Mouse (Mus musculus) thymus, postnatal 14 days (tissue): ENCODE data around the gene Commd7.

Source experiments
- DNase-seq: peaks from one replicate; pipeline ENCODE4 v3.0.0; 2021

Commd7 gene

DNA sequence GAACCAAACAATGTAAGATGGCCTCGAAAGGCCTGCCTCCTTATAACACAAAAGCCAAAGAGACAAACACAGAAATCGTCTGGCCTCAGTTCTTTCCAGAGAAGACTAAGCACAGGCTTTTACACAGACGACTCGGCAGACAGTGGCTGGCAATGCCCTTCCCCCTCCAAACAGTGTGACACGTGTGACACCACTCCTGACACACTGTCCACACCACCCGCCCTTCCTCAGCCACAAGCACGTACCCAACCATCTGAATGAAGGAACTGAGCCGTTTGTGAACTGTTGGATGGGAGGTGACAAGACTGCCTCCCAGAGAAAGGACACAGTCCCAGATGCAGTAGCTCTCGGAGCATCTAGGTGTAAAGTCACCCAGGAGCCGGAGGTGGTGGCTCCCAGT lies 13.7 kb downstream of the Commd7 start:
- DNase-seq = no peak

DNA sequence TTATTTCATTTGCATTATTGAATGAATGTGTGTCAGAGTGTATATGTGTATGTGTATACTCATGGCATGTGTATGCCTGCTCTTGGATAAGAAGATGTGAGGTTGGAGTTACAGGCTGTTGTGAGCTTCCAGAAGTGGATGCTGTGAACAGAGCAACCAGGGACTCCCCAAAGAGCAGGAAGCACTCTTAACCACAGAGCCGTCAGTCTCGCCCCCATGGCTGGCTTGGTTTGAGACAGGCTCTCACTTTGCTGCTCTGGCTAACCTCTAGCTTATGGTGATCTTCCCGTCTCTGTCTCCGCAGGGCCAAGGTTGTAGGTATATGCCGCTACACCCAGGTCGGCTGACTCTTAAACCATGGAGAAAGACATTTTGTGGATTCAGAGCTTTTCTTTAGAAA lies 14.1 kb downstream of the Commd7 start:
- no peak for DNase-seq

DNA sequence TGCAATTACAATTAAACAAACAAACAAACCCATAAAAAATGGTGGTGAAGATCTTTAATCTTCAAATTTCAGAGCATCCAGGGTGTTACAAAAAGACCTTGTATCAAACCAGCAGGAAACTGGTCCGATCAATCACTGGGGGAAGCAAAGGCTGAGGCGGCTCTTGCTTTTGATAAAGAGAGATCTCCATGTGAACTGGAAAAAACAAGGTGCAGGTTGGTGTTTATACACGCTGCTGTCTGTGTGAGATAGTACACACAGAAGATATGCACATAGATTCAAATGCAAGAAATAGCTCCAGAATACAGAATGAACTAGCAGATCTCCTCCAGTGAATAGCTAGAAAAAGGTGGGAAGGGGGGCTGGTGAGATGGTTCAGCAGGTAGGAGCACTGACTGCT lies 15.7 kb downstream of the Commd7 start:
- no peak for DNase-seq

- DNase-seq = no peak
Measured at GRCm38 (mm10) chr2:153612594-153613281, 19.8 kb downstream of the Commd7 start.

GRCm38 (mm10) chr2:153611743-153612142 lies 20.8 kb downstream of the Commd7 start:
- no peak for DNase-seq

DNA sequence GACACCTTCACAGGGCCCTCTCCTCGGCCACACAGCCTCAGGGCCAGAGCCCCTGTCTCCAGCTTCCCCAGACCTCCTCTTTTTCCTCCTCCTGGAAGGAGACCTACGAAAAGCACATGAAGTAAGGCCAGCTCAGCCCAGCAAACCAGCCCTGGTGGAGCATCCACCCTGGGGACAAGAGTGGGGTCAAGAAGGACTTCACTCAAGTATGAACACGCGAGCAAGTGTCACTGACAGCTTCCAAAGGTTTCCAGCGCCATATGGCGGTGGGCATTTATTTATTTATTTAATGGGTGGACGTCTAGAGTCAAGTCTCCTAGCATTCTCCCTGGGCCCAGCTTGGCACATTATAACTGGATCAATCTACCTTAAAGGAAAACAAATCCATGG lies 21.3 kb downstream of the Commd7 start:
- DNase-seq = no peak

DNA sequence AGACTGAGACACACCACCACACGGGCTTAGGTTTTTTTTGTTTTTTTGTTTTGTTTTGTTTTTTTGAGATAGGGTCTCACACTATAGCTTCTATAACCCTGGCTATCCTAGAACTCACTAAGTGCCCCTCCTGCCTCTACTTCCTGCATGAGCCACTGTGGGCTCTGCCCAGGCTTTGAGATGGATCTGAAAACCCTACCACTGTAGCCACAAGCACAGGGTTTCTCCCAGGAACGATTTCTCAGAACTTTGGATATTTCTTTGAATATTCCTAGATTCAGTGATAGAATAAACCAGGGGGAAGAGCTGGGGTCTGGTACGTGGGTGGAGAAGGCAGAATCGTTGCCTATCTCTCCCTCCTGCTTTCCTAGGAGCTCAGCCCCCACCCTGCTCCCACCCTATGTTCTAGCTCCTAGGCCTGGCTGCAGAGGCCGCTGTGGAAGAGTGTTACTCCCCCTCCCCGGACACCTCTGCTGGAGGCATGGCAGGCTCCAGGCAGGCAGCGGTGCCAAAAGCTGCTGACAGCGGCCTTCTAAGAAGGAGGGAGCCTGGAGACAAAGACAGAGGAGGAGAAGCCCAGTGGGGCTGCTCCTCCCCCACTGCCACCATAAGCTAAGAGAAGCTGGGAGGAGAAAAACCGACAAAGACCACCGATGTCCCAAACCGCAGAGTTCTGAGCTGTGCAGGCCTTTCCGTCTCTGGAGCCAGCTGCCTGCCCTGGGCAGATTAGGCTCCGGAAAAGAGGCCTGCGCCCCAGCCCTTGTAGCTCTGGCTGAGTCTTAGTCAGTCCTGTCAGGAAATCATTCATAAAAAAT lies 21.9 kb downstream of the Commd7 start:
- no peak for DNase-seq

GRCm38 (mm10) chr2:153609548-153609947 lies 23.0 kb downstream of the Commd7 start:
- peak; percentile 75 for DNase-seq

DNA sequence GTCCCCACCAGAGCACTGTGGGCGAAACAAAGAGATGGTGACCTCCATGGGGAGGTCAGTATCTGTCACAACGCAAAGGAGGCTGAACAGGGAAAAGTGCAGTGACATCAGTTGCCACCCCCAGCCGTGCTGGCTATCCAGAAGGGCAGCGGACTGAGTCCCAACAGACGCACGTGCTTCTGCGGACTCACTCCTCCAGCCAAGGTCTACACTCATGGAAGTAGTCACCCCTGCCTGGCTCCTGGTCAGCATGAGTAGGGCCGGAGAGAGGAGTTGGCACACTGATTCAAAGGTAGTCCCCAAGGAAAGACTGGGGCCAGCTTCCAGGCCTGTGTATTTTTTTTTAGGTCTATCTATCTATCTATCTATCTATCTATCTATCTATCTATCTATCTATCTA lies 23.5 kb downstream of the Commd7 start:
- no peak for DNase-seq

DNA sequence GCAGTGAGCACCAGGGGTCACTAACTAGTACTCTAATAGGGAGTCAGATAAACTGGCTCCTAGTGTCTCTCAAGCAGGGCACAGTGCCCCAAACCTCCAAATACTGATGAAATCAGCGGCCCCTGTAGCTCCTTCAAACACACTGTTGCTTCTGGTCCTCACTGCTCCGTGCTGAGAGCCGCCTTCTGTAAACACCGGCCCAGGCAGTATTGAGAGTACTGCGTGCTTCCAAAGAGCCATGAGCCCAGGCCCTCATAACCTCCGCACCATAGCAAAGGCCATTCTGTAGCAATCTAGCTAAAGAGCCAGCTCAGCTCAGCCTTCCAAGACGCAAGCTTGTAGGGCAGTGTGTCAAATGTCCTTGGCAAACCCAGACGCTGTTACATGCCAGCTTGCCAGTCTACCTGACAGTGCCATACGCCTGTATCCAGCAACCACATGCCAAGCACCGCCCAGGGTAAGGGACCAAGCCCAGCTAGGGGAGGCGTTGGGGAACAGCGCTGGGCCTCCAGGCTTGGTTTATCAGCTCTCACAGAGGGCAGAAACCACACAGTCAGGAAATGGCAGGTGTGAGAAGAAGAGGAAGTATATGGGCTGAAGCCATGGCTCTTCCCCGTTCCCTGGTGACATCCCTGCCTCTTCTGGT lies 24.6 kb downstream of the Commd7 start:
- DNase-seq = peak; percentile 53

DNA sequence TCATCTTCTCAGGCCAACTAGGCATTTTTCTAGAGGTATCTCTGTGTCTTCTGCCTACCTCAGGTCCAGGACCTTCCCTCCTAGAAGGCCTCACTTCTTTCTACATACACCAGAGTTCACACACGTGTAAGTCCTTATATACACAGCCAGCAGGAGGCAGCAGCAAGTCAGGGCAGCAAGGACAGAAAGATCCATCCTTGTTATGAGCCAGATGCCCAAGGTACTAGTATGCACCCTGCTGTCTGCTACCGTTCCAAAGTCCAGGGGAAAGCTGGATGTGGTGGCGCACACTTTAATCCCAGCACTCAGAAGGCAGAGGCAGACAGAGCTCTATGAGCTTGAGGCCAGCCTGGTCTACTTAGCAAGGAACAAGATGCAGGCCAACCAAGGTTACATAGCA lies 26.2 kb downstream of the Commd7 start:
- peak; percentile 66 for DNase-seq

GRCm38 (mm10) chr2:153603724-153604123 lies 28.9 kb downstream of the Commd7 start:
- DNase-seq = no peak

GRCm38 (mm10) chr2:153600667-153601648 lies 31.6 kb downstream of the Commd7 start:
- DNase-seq = no peak

- no peak for DNase-seq
Measured at GRCm38 (mm10) chr2:153600021-153600666, 32.4 kb downstream of the Commd7 start.

DNA sequence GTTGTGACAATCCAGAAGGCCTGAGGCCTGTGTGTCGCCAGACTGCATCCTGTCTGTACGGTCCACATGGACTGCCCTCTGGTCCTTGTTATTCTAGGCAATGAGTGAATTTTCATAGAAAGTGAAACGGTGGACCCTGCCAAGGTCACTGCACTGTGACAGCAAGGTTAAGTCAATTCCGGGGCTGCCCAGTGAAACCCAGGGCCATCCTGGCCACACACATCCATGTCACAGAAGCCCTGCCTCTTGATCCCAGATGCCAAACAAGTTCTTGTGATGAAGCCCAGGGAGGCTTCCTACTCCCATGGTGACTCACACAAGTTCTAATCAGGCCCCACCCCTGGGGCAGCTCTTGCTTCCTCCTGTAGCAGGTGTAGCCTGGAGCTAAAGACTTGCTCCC lies 35.0 kb downstream of the Commd7 start:
- DNase-seq = no peak

GRCm38 (mm10) chr2:153597014-153597413 lies 35.6 kb downstream of the Commd7 start:
- no peak for DNase-seq

DNA sequence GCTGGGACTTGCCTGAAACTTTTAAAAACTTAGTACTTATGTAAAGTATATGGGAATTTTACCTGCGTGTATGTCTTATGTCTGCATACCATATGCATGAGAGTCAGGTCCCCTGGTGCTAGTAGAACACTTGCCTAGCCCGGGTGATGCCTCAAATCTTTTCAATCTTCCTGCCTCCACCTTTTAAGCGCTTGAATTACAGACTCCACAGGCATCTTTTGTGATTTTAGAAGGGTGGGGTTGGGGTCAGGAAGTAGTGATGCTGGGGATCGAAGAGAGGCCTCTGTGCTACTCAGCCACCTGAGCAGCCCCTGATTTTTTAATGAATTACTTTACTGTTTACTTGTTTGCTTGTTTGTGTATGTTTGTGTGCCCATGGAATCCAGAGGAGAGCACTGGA lies 37.6 kb downstream of the Commd7 start:
- no peak for DNase-seq

- no peak for DNase-seq
Measured at GRCm38 (mm10) chr2:153593186-153593585, 39.4 kb downstream of the Commd7 start.

- DNase-seq = no peak
Measured at GRCm38 (mm10) chr2:153592056-153593014, 40.2 kb downstream of the Commd7 start.

GRCm38 (mm10) chr2:153586515-153587174 lies 45.9 kb downstream of the Commd7 start:
- peak; percentile 88 for DNase-seq
